Mouse (Mus musculus) large intestine, adult 2 months (tissue): ENCODE results near the gene Olfr669. TPM values are rescaled to one million over a fixed set of nuclear protein-coding genes. Genes with fewer than 3 reads are reported as not detected.
"Not testable (repeated sequence)": the region's sequence is repeated elsewhere in the genome, so short reads cannot be mapped to it uniquely, and the experiment has no call there.

Source experiments
- DNase-seq: peaks from one replicate; pipeline ENCODE4 v3.0.0-alpha.2; 2012; ENCODE audit warnings: low read depth, low spot score
- WGBS: fragments of 180-500 bp; shearing (Covaris S2); methylation state at CpG from one replicate; pipeline ENCODE4 v1.1.7; 2018; 5-methylcytosine and 5-hydroxymethylcytosine counted together
- polyA plus RNA-seq: library from polyadenylated mRNA; depleted of rRNA; stranded (reverse); fragments of >200 nt; gene quantifications from 2 replicates; pipeline ENCODE4 v1.2.3, GENCODE M21; 2012; rRNA removed

The Olfr669 gene
- polyA plus RNA-seq: not detected in 2 replicates

DNA sequence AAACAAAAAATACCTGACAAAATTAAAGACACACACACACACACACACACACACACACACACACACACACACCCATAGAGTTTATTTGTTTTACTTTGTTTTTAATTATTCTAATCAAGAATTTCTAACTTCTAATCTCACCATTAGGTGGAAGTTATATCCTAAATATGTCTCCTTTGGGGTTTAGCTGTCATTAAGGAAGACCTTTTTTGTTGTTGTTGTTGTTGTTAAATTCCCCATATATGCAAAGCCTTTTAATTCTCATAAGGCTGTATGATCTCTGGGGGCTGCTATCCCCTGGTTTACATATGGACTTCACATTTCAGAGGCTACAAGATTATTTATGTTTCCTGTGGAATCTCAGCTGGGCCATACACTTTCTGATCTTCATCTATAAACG, at the start of gene Olfr669:
Gene Olfr669, plus strand, starts transcription at position 301 of the 400 bp plus-strand sequence.
- 66% methylated on average over 1 of the region's 1 CpGs for WGBS

GRCm38 (mm10) chr7:104895852-104896251, 38.2 kb upstream of the Olfr669 start, which contains the start of gene Olfr666:
TSS of gene Olfr666 (minus strand) at chr7:104895952.
- DNase-seq: no peak
- WGBS: 73% methylated on average over 2 of the region's 2 CpGs

More for the DNA sequence above, at the start of gene Olfr669:
- DNase-seq: no peak

GRCm38 (mm10) chr7:104921382-104921781, 12.7 kb upstream of the Olfr669 start, which contains the start of gene Olfr667:
TSS of gene Olfr667 (minus strand) at chr7:104921482.
- 75% methylated on average over 1 of the region's 1 CpGs for WGBS
- no peak for DNase-seq

GRCm38 (mm10) chr7:104927957-104928356, 6.1 kb upstream of the Olfr669 start, which contains the start of gene Olfr668:
TSS of gene Olfr668 (minus strand) at chr7:104928057.
- no peak for DNase-seq
- WGBS: 70% methylated on average over 1 of the region's 1 CpGs

DNA sequence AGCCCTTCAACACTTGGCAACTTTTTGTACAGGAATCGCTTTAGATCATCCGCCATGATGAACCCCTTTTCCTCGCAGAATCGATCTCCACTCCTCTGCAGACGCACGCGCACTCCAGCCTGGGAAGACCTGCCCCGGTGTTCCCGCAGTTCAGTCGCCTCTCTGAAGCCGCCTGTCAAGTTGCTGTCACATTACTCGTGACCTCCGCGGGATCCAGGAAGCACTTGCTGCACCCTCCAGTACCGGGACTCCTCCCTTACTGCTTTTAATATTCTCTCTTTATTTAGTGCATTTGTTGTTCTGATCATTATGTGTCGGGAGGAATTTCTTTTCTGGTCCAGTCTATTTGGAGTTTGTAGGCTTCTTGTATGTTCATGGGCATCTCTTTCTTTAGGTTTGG, 16.2 kb downstream of the Olfr669 start:
- not testable (repeated sequence) for DNase-seq
- WGBS: 94% methylated on average over 16 of the region's 16 CpGs

GRCm38 (mm10) chr7:104962520-104962919, 28.5 kb downstream of the Olfr669 start, which contains the start of gene Olfr670:
TSS of gene Olfr670 (minus strand) at chr7:104962620.
- 27% methylated on average over 1 of the region's 1 CpGs for WGBS
- no peak for DNase-seq

- 56% methylated on average over 2 of the region's 2 CpGs for WGBS
Observed at GRCm38 (mm10) chr7:104972507-104972906, 38.5 kb downstream of the Olfr669 start.

GRCm38 (mm10) chr7:104979026-104979425, 45.0 kb downstream of the Olfr669 start, which contains the start of gene Olfr671:
TSS of gene Olfr671 (minus strand) at chr7:104979126.
- DNase-seq: no peak
- 61% methylated on average over 1 of the region's 1 CpGs for WGBS

More at GRCm38 (mm10) chr7:104972507-104972906, 38.5 kb downstream of the Olfr669 start:
- DNase-seq: not testable (repeated sequence)

Other genes starting within 250 kb of the Olfr669 start
- gene Olfr661, start 247.7 kb upstream of the Olfr669 start, polyA plus RNA-seq: not detected in 2 replicates
- gene Usp17le, start 156.8 kb upstream of the Olfr669 start, polyA plus RNA-seq: not detected in 2 replicates
- not detected in 2 replicates for gene Usp17lb, start 91.6 kb upstream of the Olfr669 start, polyA plus RNA-seq
- not detected in 2 replicates for gene Usp17la, start 77.2 kb upstream of the Olfr669 start, polyA plus RNA-seq
- gene Olfr665, start 56.2 kb upstream of the Olfr669 start, polyA plus RNA-seq: not detected in 2 replicates
- gene Olfr666, start 38.3 kb upstream of the Olfr669 start, polyA plus RNA-seq: not detected in 2 replicates
- gene Olfr667, start 12.8 kb upstream of the Olfr669 start, polyA plus RNA-seq: not detected in 2 replicates
- not detected in 2 replicates for gene Olfr668, start 6.2 kb upstream of the Olfr669 start, polyA plus RNA-seq
- not detected in 2 replicates for gene Olfr670, start 28.4 kb downstream of the Olfr669 start, polyA plus RNA-seq
- not detected in 2 replicates for gene Olfr671, start 44.9 kb downstream of the Olfr669 start, polyA plus RNA-seq
- gene Olfr672, start 67.8 kb downstream of the Olfr669 start, polyA plus RNA-seq: not detected in 2 replicates
- gene Olfr675, start 94.2 kb downstream of the Olfr669 start, polyA plus RNA-seq: not detected in 2 replicates
- gene Olfr676, start 98.5 kb downstream of the Olfr669 start, polyA plus RNA-seq: not detected in 2 replicates
- not detected in 2 replicates for gene Olfr677, start 117.1 kb downstream of the Olfr669 start, polyA plus RNA-seq
- not detected in 2 replicates for gene Olfr678, start 130.2 kb downstream of the Olfr669 start, polyA plus RNA-seq
- gene Olfr679, start 147.0 kb downstream of the Olfr669 start, polyA plus RNA-seq: not detected in 2 replicates
- not detected in 2 replicates for gene Olfr680-ps1, start 158.6 kb downstream of the Olfr669 start, polyA plus RNA-seq
- gene Olfr681, start 182.6 kb downstream of the Olfr669 start, polyA plus RNA-seq: not detected in 2 replicates
- gene Olfr683, start 212.8 kb downstream of the Olfr669 start, polyA plus RNA-seq: not detected in 2 replicates
- gene Olfr684, start 229.4 kb downstream of the Olfr669 start, polyA plus RNA-seq: not detected in 2 replicates